Mouse (Mus musculus) embryonic facial prominence, embryonic 11.5 days (tissue): ENCODE results near the gene Igsf21. TPM values are rescaled to one million over a fixed set of nuclear protein-coding genes. Genes with fewer than 3 reads are reported as not detected.

ENCODE experiments used
- ATAC-seq: fragments of 200-750 bp; cut with Nextera tagmentation; replicated peaks from 2 replicates; pipeline ENCODE4 v1.8.0; 2017; ENCODE audit warnings: low read depth; ENCODE audit not compliant: insufficient number of reproducible peaks, low FRiP score, low TSS enrichment
- DNase-seq: peaks from one replicate; pipeline ENCODE4 v3.0.0-alpha.2; 2015; ENCODE audit warnings: low spot score
- H3K27ac ChIP-seq: fragments of 300-500 bp; sonication (generic); replicated peaks from 2 replicates; pipeline ENCODE4 v1.5.1; 2014; ENCODE audit warnings: mild to moderate bottlenecking, low read depth, low read length, control low read depth
- H3K27me3 ChIP-seq: fragments of 300-500 bp; sonication (generic); 2 replicates; pipeline ENCODE4 v1.6.1; 2014; ENCODE audit warnings: mild to moderate bottlenecking, low read length, moderate library complexity, mixed read lengths; ENCODE audit not compliant: control insufficient read depth, insufficient read depth
- H3K36me3 ChIP-seq: fragments of 300-500 bp; sonication (generic); replicated peaks from 2 replicates; pipeline ENCODE4 v1.6.1; 2014; ENCODE audit warnings: low read depth, mild to moderate bottlenecking, low read length, moderate library complexity, mixed read lengths; ENCODE audit not compliant: control insufficient read depth, insufficient read depth
- H3K4me1 ChIP-seq: fragments of 300-500 bp; sonication (generic); 2 replicates; pipeline ENCODE4 v1.6.1; 2014; ENCODE audit warnings: low read length, mixed read lengths; ENCODE audit not compliant: control insufficient read depth, insufficient read depth
- H3K4me2 ChIP-seq: fragments of 300-500 bp; sonication (generic); 2 replicates; pipeline ENCODE4 v1.6.1; 2014; ENCODE audit warnings: low read depth, mild to moderate bottlenecking, control low read depth, low read length, moderate library complexity
- H3K4me3 ChIP-seq: fragments of 300-500 bp; sonication (generic); 2 replicates; pipeline ENCODE4 v1.5.1; 2014; ENCODE audit warnings: low read depth, low read length, control low read depth
- H3K9ac ChIP-seq: fragments of 300-500 bp; sonication (generic); replicated peaks from 2 replicates; pipeline ENCODE4 v1.6.1; 2014; ENCODE audit warnings: mild to moderate bottlenecking, control low read depth, low read length
- H3K9me3 ChIP-seq: fragments of 300-500 bp; sonication (generic); replicated peaks from 2 replicates; pipeline ENCODE4 v1.6.1; 2016; ENCODE audit warnings: mild to moderate bottlenecking, low read length, inconsistent platforms, mixed read lengths; ENCODE audit not compliant: control insufficient read depth
- WGBS: fragments of 180-500 bp; shearing (Covaris S2); extraction: QIAGEN DNeasy Blood & Tissue Kit; methylation state at CpG from one replicate; pipeline ENCODE4 v1.1.7; 2014; 5-methylcytosine and 5-hydroxymethylcytosine counted together
- polyA plus RNA-seq: library from polyadenylated mRNA; unstranded; fragments of >200 nt; fragmentation: Nextera tagmentation; extraction: Ambion mirVana; gene quantifications from 2 replicates; pipeline ENCODE4 v1.2.1, GENCODE M21; 2014

Igsf21 gene
- polyA plus RNA-seq, 1 experiment from 2014 or later = 0.95 TPM

GRCm38 (mm10) chr4:139986913-139987312 lies 259.7 kb downstream of the Igsf21 start:
- no peaks in the 10 kb centered on the region for H3K9me3 ChIP-seq
- DNase-seq (no peak), ATAC-seq (no peak)
- no peak overlapping the region for H3K9ac ChIP-seq
- 18% methylated on average over 7 of the region's 7 CpGs for WGBS
- H3K4me1 ChIP-seq = peaks cover 3% of the 10 kb centered on the region; the same call in 1 of the 2 replicates
- H3K4me2 ChIP-seq = no peak overlapping the region
- no peak overlapping the region for H3K27ac ChIP-seq
- H3K27me3 ChIP-seq = no peaks in the 10 kb centered on the region
- H3K4me3 ChIP-seq = no peak overlapping the region
- no peaks in the 10 kb centered on the region for H3K36me3 ChIP-seq

- Histone ChIP-seq H3K9ac (no peak overlapping the region), H3K36me3 (no peaks in the 10 kb centered on the region), H3K4me3 (no peak overlapping the region), H3K9me3 (no peaks in the 10 kb centered on the region), H3K27me3 (no peaks in the 10 kb centered on the region), H3K4me2 (no peak overlapping the region), H3K27ac (no peak overlapping the region), H3K4me1 (peaks cover 3% of the 10 kb centered on the region)
- 32% methylated on average over 5 of the region's 5 CpGs for WGBS
- DNase-seq (peak; percentile 26), ATAC-seq (peak; percentile 31; the same call in 1 of the 2 replicates)
Observed at GRCm38 (mm10) chr4:139978716-139979115, 267.9 kb downstream of the Igsf21 start.

GRCm38 (mm10) chr4:139977308-139977781 lies 269.2 kb downstream of the Igsf21 start:
- Histone ChIP-seq H3K9me3 (no peaks in the 10 kb centered on the region), H3K4me3 (no peak overlapping the region), H3K4me2 (no peak overlapping the region), H3K9ac (no peak overlapping the region), H3K4me1 (peaks cover 3% of the 10 kb centered on the region), H3K36me3 (no peaks in the 10 kb centered on the region), H3K27ac (no peak overlapping the region), H3K27me3 (no peaks in the 10 kb centered on the region)
- WGBS = 7% methylated on average over 5 of the region's 5 CpGs
- DNase-seq = peak; percentile 12
- no peak for ATAC-seq
